Mouse (Mus musculus): ENCODE results near the gene Nploc4.

DNA sequence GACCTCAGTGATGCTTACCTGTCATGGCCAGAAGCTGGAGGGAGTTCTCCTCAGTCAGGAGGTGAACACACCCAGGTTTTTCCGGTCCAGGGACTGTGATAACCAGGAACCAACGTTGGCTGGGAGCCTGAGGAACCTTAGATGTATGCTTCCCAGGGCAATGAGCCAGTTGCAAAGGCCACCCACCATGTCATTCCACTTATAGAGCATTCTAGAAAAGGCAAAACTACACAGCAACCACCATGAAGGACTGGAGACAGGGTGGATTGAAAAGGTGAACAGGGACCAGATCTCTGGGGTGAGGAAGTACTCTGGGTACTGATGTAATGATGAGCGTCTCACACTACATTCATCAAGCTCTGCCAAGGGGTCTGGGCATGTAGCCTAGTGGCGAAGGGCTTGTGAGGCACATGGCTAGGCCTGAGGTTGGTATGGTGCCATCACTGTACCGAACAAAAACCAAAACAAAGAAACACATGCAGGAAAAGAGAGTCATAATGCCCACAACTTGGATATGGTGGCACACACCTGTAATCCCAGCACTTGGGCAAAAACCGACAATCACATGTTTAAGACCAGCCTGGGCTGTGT lies 102.0 kb downstream of the Nploc4 start:
- TF ChIP-seq CTCF (IDR thresholded peaks at IDR 0.05; ENCODE audit: borderline replicate concordance, extremely low read depth, insufficient read depth, insufficient read length) (no peak), POLR2A (IDR thresholded peaks at IDR 0.05; ENCODE audit: borderline replicate concordance, extremely low read depth, insufficient read depth, insufficient read length, poor library complexity, severe bottlenecking) (no peak)

Data from brain, embryonic 14.5 days (tissue).